Mouse (Mus musculus): ENCODE results near the gene Traf2.

DNA sequence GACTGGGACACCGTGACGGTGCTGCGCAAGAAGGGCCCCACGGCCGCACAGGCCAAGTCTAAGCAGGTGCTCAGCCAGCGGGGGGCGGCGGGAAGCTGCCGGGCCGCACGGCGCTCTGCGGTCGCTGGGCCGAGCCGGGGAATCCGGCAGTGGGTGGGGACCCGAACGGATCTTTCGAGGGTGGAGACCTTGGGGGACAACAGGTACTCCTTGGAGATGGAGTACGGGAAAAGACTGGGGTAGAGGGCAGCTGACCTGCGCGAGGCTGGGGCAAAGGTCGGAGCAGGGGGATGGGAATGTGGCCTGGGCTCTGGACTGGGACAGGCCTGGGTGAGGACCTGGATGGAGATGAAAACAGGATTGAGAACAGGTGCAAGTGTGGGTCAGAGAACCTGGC, 11.2 kb upstream of the Traf2 start:
- TF ChIP-seq POLR2A (IDR thresholded peaks at IDR 0.05; ENCODE audit: insufficient read depth, low read depth, low read length) (no peak; the same call in 1 of the 2 replicates), CTCF (IDR thresholded peaks at IDR 0.05) (no peak)
